Mouse (Mus musculus) bone marrow, adult 2 months (tissue): ENCODE measurements around the gene Prss21.

Experiments
- CTCF ChIP-seq: fragments of 200-500 bp; IDR thresholded peaks from 2 replicates; pipeline ENCODE4 v1.5.1; 2011; ENCODE audit warnings: low read length, control low read depth; ENCODE audit not compliant: control insufficient read depth, insufficient read depth
- POLR2A ChIP-seq: fragments of 200-500 bp; IDR thresholded peaks from 2 replicates; pipeline ENCODE4 v1.6.1; 2011; ENCODE audit warnings: low read depth, mild to moderate bottlenecking, control low read depth, low read length, borderline replicate concordance; ENCODE audit not compliant: control insufficient read depth

GRCm38 (mm10) chr17:23823018-23823417, 44.8 kb upstream of the Prss21 start:
- TF ChIP-seq CTCF (no peak), POLR2A (0 out of 2 replicates have a peak, but pooled peaks have one; percentile 12)
